Mouse (Mus musculus): Measurements from ENCODE around the gene Allc.

- TF ChIP-seq CTCF (IDR thresholded peaks at IDR 0.05; ENCODE audit: extremely low read depth, insufficient read length, insufficient replicate concordance, low read depth, low read length) (no peak), POLR2A (IDR thresholded peaks at IDR 0.05; ENCODE audit: low read depth, low read length) (no peak)
These were observed 30.0 kb downstream of the Allc start, which contains the start of gene Dcdc2c for GRCm38 (mm10) chr12:28552299-28552698.
